Mouse (Mus musculus) olfactory bulb, adult 2 months (tissue): ENCODE data around the gene Eif2ak1.

Experiments used
- CTCF ChIP-seq: fragments of 200-500 bp; IDR thresholded peaks from 2 replicates; pipeline ENCODE4 v1.5.1; 2012; ENCODE audit warnings: low read depth, mild to moderate bottlenecking, low read length, moderate library complexity; ENCODE audit not compliant: insufficient read depth
- POLR2A ChIP-seq: fragments of 200-500 bp; IDR thresholded peaks from 2 replicates; pipeline ENCODE4 v1.6.1; 2012; ENCODE audit warnings: mild to moderate bottlenecking, low read depth, low read length, moderate library complexity; ENCODE audit not compliant: insufficient read depth

GRCm38 (mm10) chr5:143817931-143818311 lies 333 bp downstream of the Eif2ak1 start:
- TF ChIP-seq POLR2A (no peak), CTCF (no peak)
